Mouse (Mus musculus): Measurements from ENCODE around the gene Gbf1. TPM values are rescaled to one million over a fixed set of nuclear protein-coding genes. Genes with fewer than 3 reads are reported as not detected.

Gene Gbf1
- polyA plus RNA-seq, 1 experiment from 2014 or later: 69.9 TPM

- 92% methylated on average over 3 of the region's 3 CpGs for WGBS
- no peaks in the 10 kb centered on the region for H3K27me3 ChIP-seq
- H3K27ac ChIP-seq (replicated peaks): no peak overlapping the region
- no peaks in the 10 kb centered on the region for H3K4me1 ChIP-seq
- no peak overlapping the region for H3K4me2 ChIP-seq (replicated peaks)
- H3K36me3 ChIP-seq: no peaks in the 10 kb centered on the region
- H3K4me3 ChIP-seq: no peak overlapping the region
- no peak overlapping the region for H3K9ac ChIP-seq (replicated peaks)
- no peaks in the 10 kb centered on the region for H3K9me3 ChIP-seq
- no peak for ATAC-seq (ENCODE audit: low FRiP score, low read depth)
Observed at GRCm38 (mm10) chr19:46227300-46227699, 75.0 kb downstream of the Gbf1 start.

- H3K27ac ChIP-seq (replicated peaks): no peak overlapping the region
- no peak overlapping the region for H3K4me2 ChIP-seq (replicated peaks)
- no peaks in the 10 kb centered on the region for H3K4me1 ChIP-seq
- H3K9me3 ChIP-seq: no peaks in the 10 kb centered on the region
- H3K27me3 ChIP-seq: no peaks in the 10 kb centered on the region
- ATAC-seq (ENCODE audit: low FRiP score, low read depth): no peak
- no peak overlapping the region for H3K9ac ChIP-seq (replicated peaks)
- no peak overlapping the region for H3K4me3 ChIP-seq
- WGBS: 89% methylated on average over 2 of the region's 2 CpGs
- no peaks in the 10 kb centered on the region for H3K36me3 ChIP-seq
Observed at GRCm38 (mm10) chr19:46234450-46234849, 82.1 kb downstream of the Gbf1 start.

GRCm38 (mm10) chr19:46236658-46237057 is 84.3 kb downstream of the Gbf1 start:
- Histone ChIP-seq H3K9ac (replicated peaks) (no peak overlapping the region), H3K27ac (replicated peaks) (no peak overlapping the region), H3K4me2 (replicated peaks) (no peak overlapping the region), H3K27me3 (no peaks in the 10 kb centered on the region), H3K9me3 (no peaks in the 10 kb centered on the region), H3K36me3 (no peaks in the 10 kb centered on the region), H3K4me1 (no peaks in the 10 kb centered on the region), H3K4me3 (no peak overlapping the region)
- no peak for ATAC-seq (ENCODE audit: low FRiP score, low read depth)
- WGBS: 28% methylated on average over 5 of the region's 5 CpGs

GRCm38 (mm10) chr19:46240246-46240645 is 87.9 kb downstream of the Gbf1 start:
- no peak for ATAC-seq (ENCODE audit: low FRiP score, low read depth)
- WGBS: 76% methylated on average over 2 of the region's 2 CpGs
- H3K27ac ChIP-seq (replicated peaks): no peak overlapping the region
- H3K4me3 ChIP-seq: no peak overlapping the region
- no peaks in the 10 kb centered on the region for H3K9me3 ChIP-seq
- peaks cover 10% of the 10 kb centered on the region; the same call in 1 of the 2 replicates for H3K4me1 ChIP-seq
- no peaks in the 10 kb centered on the region for H3K36me3 ChIP-seq
- no peak overlapping the region for H3K4me2 ChIP-seq (replicated peaks)
- no peak overlapping the region for H3K9ac ChIP-seq (replicated peaks)
- H3K27me3 ChIP-seq: no peaks in the 10 kb centered on the region

GRCm38 (mm10) chr19:46242416-46242815 is 90.1 kb downstream of the Gbf1 start:
- 80% methylated on average over 5 of the region's 5 CpGs for WGBS
- H3K36me3 ChIP-seq: peaks cover 8% of the 10 kb centered on the region; the same call in 1 of the 2 replicates
- H3K4me1 ChIP-seq: peaks cover 10% of the 10 kb centered on the region; the same call in 1 of the 2 replicates
- no peak overlapping the region for H3K4me2 ChIP-seq (replicated peaks)
- no peak overlapping the region for H3K27ac ChIP-seq (replicated peaks)
- no peaks in the 10 kb centered on the region for H3K27me3 ChIP-seq
- no peak for ATAC-seq (ENCODE audit: low FRiP score, low read depth)
- H3K9ac ChIP-seq (replicated peaks): no peak overlapping the region
- H3K9me3 ChIP-seq: no peaks in the 10 kb centered on the region
- no peak overlapping the region for H3K4me3 ChIP-seq

GRCm38 (mm10) chr19:46244628-46245027 is 92.3 kb downstream of the Gbf1 start:
- H3K4me3 ChIP-seq: no peak overlapping the region
- H3K9me3 ChIP-seq: no peaks in the 10 kb centered on the region
- H3K4me2 ChIP-seq (replicated peaks): no peak overlapping the region
- H3K9ac ChIP-seq (replicated peaks): no peak overlapping the region
- 8% methylated on average over 5 of the region's 5 CpGs for WGBS
- H3K36me3 ChIP-seq: peaks cover 8% of the 10 kb centered on the region; the same call in 1 of the 2 replicates
- no peak for ATAC-seq (ENCODE audit: low FRiP score, low read depth)
- H3K27ac ChIP-seq (replicated peaks): no peak overlapping the region
- peaks cover 10% of the 10 kb centered on the region; the same call in 1 of the 2 replicates for H3K4me1 ChIP-seq
- H3K27me3 ChIP-seq: no peaks in the 10 kb centered on the region

GRCm38 (mm10) chr19:46248991-46249390 is 96.7 kb downstream of the Gbf1 start:
- Histone ChIP-seq H3K4me2 (replicated peaks) (no peak overlapping the region), H3K9me3 (no peaks in the 10 kb centered on the region), H3K36me3 (peaks cover 11% of the 10 kb centered on the region; the same call in 1 of the 2 replicates), H3K4me1 (peaks cover 9% of the 10 kb centered on the region; the same call in 1 of the 2 replicates), H3K9ac (replicated peaks) (no peak overlapping the region), H3K4me3 (no peak overlapping the region), H3K27me3 (no peaks in the 10 kb centered on the region), H3K27ac (replicated peaks) (no peak overlapping the region)
- no peak for ATAC-seq (ENCODE audit: low FRiP score, low read depth)
- 42% methylated on average over 7 of the region's 7 CpGs for WGBS

- WGBS: 37% methylated on average over 7 of the region's 7 CpGs
- H3K27ac ChIP-seq (replicated peaks): no peak overlapping the region
- peaks cover 41% of the 10 kb centered on the region for H3K36me3 ChIP-seq
- H3K4me2 ChIP-seq (replicated peaks): no peak overlapping the region
- H3K4me3 ChIP-seq: no peak overlapping the region
- no peaks in the 10 kb centered on the region for H3K4me1 ChIP-seq
- no peaks in the 10 kb centered on the region for H3K27me3 ChIP-seq
- no peaks in the 10 kb centered on the region for H3K9me3 ChIP-seq
- no peak overlapping the region for H3K9ac ChIP-seq (replicated peaks)
- ATAC-seq (ENCODE audit: low FRiP score, low read depth): no peak
Observed at GRCm38 (mm10) chr19:46254163-46254752, 101.9 kb downstream of the Gbf1 start.

GRCm38 (mm10) chr19:46264762-46265161 is 112.5 kb downstream of the Gbf1 start:
- no peaks in the 10 kb centered on the region for H3K27me3 ChIP-seq
- no peak overlapping the region for H3K9ac ChIP-seq (replicated peaks)
- H3K4me2 ChIP-seq (replicated peaks): no peak overlapping the region
- peaks cover 99% of the 10 kb centered on the region for H3K36me3 ChIP-seq
- no peak for ATAC-seq (ENCODE audit: low FRiP score, low read depth)
- H3K4me3 ChIP-seq: no peak overlapping the region
- no peak overlapping the region for H3K27ac ChIP-seq (replicated peaks)
- WGBS: 94% methylated on average over 7 of the region's 7 CpGs
- H3K4me1 ChIP-seq: no peaks in the 10 kb centered on the region
- no peaks in the 10 kb centered on the region for H3K9me3 ChIP-seq

- H3K4me2 ChIP-seq (replicated peaks): no peak overlapping the region
- no peak overlapping the region for H3K4me3 ChIP-seq
- no peak overlapping the region for H3K27ac ChIP-seq (replicated peaks)
- no peak for ATAC-seq (ENCODE audit: low FRiP score, low read depth)
- peaks cover 78% of the 10 kb centered on the region for H3K36me3 ChIP-seq
- no peaks in the 10 kb centered on the region for H3K4me1 ChIP-seq
- no peaks in the 10 kb centered on the region for H3K9me3 ChIP-seq
- H3K9ac ChIP-seq (replicated peaks): no peak overlapping the region
- H3K27me3 ChIP-seq: no peaks in the 10 kb centered on the region
Observed at GRCm38 (mm10) chr19:46275307-46275706, 123.0 kb downstream of the Gbf1 start.

GRCm38 (mm10) chr19:46282081-46282849 is 130.0 kb downstream of the Gbf1 start:
- H3K4me3 ChIP-seq: no peak overlapping the region
- peaks cover 91% of the 10 kb centered on the region for H3K36me3 ChIP-seq
- H3K27me3 ChIP-seq: no peaks in the 10 kb centered on the region
- H3K9ac ChIP-seq (replicated peaks): no peak overlapping the region
- no peaks in the 10 kb centered on the region for H3K4me1 ChIP-seq
- no peaks in the 10 kb centered on the region for H3K9me3 ChIP-seq
- no peak overlapping the region for H3K4me2 ChIP-seq (replicated peaks)
- ATAC-seq (ENCODE audit: low FRiP score, low read depth): no peak
- H3K27ac ChIP-seq (replicated peaks): no peak overlapping the region
- WGBS: 91% methylated on average over 11 of the region's 11 CpGs

GRCm38 (mm10) chr19:46284686-46285085 is 132.4 kb downstream of the Gbf1 start:
- H3K36me3 ChIP-seq: peaks cover 79% of the 10 kb centered on the region
- no peak overlapping the region for H3K4me2 ChIP-seq (replicated peaks)
- H3K4me1 ChIP-seq: no peaks in the 10 kb centered on the region

More at GRCm38 (mm10) chr19:46284686-46285085, 132.4 kb downstream of the Gbf1 start:
- 92% methylated on average over 4 of the region's 4 CpGs for WGBS
- ATAC-seq (ENCODE audit: low FRiP score, low read depth): no peak
- Histone ChIP-seq H3K9ac (replicated peaks) (no peak overlapping the region), H3K27ac (replicated peaks) (no peak overlapping the region), H3K27me3 (no peaks in the 10 kb centered on the region), H3K9me3 (no peaks in the 10 kb centered on the region), H3K4me3 (no peak overlapping the region)
